Mouse (Mus musculus) heart, postnatal 0 days (tissue): ENCODE measurements around the gene Crim1. TPM values are rescaled to one million over a fixed set of nuclear protein-coding genes. Genes with fewer than 3 reads are reported as not detected.

Experiments
- ATAC-seq: fragments of 200-750 bp; cut with Nextera tagmentation; 2 replicates; pipeline ENCODE4 v1.8.0; 2017; ENCODE audit warnings: low read depth, moderate number of reproducible peaks, moderate library complexity; ENCODE audit not compliant: insufficient read depth
- DNase-seq: peaks from one replicate; pipeline ENCODE4 v3.0.0-alpha.2; 2016; ENCODE audit warnings: low spot score
- H3K27ac ChIP-seq: fragments of 300-500 bp; sonication (generic); 2 replicates; pipeline ENCODE4 v1.5.1; 2014; ENCODE audit warnings: low read depth, mild to moderate bottlenecking
- H3K27me3 ChIP-seq: fragments of 300-500 bp; sonication (generic); 2 replicates; pipeline ENCODE4 v1.6.1; 2014; ENCODE audit warnings: low read length, mixed read lengths; ENCODE audit not compliant: control insufficient read depth, insufficient read depth
- H3K36me3 ChIP-seq: fragments of 300-500 bp; sonication (generic); replicated peaks from 2 replicates; pipeline ENCODE4 v1.6.1; 2014; ENCODE audit warnings: low read length, mixed read lengths; ENCODE audit not compliant: control insufficient read depth, insufficient read depth
- H3K4me1 ChIP-seq: fragments of 300-500 bp; sonication (generic); 2 replicates; pipeline ENCODE4 v1.6.1; 2014; ENCODE audit warnings: antibody characterized with exemption; ENCODE audit not compliant: control insufficient read depth, insufficient read depth
- H3K4me2 ChIP-seq: fragments of 300-500 bp; sonication (generic); 2 replicates; pipeline ENCODE4 v1.6.1; 2014; ENCODE audit warnings: low read depth, mild to moderate bottlenecking, low read length, moderate library complexity
- H3K4me3 ChIP-seq: fragments of 300-500 bp; sonication (generic); 2 replicates; pipeline ENCODE4 v1.5.1; 2014; ENCODE audit warnings: low read depth, low read length
- H3K9ac ChIP-seq: fragments of 300-500 bp; sonication (generic); replicated peaks from 2 replicates; pipeline ENCODE4 v1.6.1; 2014; ENCODE audit warnings: low read depth, low read length, mixed read lengths
- H3K9me3 ChIP-seq: fragments of 300-500 bp; sonication (generic); replicated peaks from 2 replicates; pipeline ENCODE4 v1.6.1; 2016; ENCODE audit warnings: low read length; ENCODE audit not compliant: control insufficient read depth
- CTCF ChIP-seq: IDR thresholded peaks from 2 replicates; pipeline ENCODE4 v1.5.1; 2016; ENCODE audit warnings: antibody characterized with exemption, control low read depth, low read depth
- EP300 ChIP-seq: IDR thresholded peaks from 2 replicates; pipeline ENCODE4 v1.6.1; 2016; ENCODE audit warnings: antibody characterized with exemption, low read depth
- WGBS: fragments of 180-500 bp; shearing (Covaris S2); extraction: QIAGEN DNeasy Blood & Tissue Kit; methylation state at CpG from one replicate; pipeline ENCODE4 v1.1.7; 2014; 5-methylcytosine and 5-hydroxymethylcytosine counted together
- polyA plus RNA-seq: library from polyadenylated mRNA; unstranded; fragments of >200 nt; fragmentation: Nextera tagmentation; extraction: Ambion mirVana; gene quantifications from 2 replicates; pipeline ENCODE4 v1.2.1, GENCODE M21; 2015
- total RNA-seq: library from RNA; depleted of rRNA; stranded (reverse); fragments of >200 nt; gene quantifications from 2 replicates; pipeline ENCODE4 v1.2.3, GENCODE M21; 2014; ENCODE audit warnings: low replicate concordance

Gene Crim1
- total and polyA plus RNA-seq, 2 experiments from 2014 or later = 3.3 to 47.5 TPM

DNA sequence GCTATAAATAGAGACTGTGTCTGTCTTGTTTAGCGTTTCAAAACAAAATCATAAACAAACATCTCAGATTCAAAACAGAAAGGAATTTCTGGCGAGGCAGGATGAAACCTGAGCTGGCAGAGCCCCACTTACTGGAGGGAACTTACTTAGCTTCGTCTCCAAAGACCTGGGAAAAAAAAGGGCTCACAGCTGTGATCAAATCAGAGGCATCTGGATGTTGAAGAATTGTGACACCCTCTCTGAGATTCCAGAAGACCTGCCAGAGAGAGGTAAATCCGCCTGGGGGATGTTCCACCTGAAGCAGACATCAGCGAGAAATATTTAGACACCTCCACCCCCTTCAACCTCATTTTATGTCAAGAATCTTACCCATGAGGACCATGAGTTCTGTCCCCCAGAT, 11.8 kb downstream of the Crim1 start:
- Histone ChIP-seq H3K36me3 (no peaks in the 10 kb centered on the region), H3K4me1 (peaks cover 9% of the 10 kb centered on the region), H3K4me3 (no peak overlapping the region), H3K27me3 (no peaks in the 10 kb centered on the region), H3K9me3 (no peaks in the 10 kb centered on the region), H3K27ac (no peak overlapping the region), H3K9ac (no peak overlapping the region), H3K4me2 (no peak overlapping the region)
- DNase-seq = no peak
- WGBS = 71% methylated on average over 5 of the region's 5 CpGs
- TF ChIP-seq CTCF (no peak), EP300 (no peak)
- ATAC-seq = no peak

DNA sequence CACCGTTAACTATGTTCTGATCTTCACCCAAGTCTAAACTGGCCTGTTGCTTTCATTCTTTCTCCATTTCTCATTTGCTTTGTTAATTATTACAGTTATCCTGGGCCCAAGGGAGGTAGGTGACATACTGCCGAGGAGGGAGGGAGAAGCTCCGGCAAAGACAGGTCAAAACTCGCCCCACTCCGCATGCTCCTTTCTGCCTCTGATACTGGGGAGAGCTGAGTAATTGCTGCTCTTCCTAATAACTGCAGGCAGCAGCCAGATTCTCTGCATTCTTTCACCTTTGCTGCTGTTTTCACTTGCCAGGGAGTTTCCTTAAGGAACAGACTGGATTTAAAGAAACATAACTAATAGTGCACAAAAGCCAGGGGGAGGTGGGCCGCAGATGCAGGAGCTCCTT, 13.1 kb downstream of the Crim1 start:
- DNase-seq = no peak
- Histone ChIP-seq H3K4me2 (no peak overlapping the region), H3K4me3 (no peak overlapping the region), H3K27me3 (no peaks in the 10 kb centered on the region), H3K4me1 (peaks cover 14% of the 10 kb centered on the region), H3K36me3 (no peaks in the 10 kb centered on the region), H3K9me3 (no peaks in the 10 kb centered on the region), H3K9ac (no peak overlapping the region), H3K27ac (no peak overlapping the region)
- ATAC-seq = no peak
- 60% methylated on average over 6 of the region's 6 CpGs for WGBS
- TF ChIP-seq EP300 (no peak), CTCF (no peak)

DNA sequence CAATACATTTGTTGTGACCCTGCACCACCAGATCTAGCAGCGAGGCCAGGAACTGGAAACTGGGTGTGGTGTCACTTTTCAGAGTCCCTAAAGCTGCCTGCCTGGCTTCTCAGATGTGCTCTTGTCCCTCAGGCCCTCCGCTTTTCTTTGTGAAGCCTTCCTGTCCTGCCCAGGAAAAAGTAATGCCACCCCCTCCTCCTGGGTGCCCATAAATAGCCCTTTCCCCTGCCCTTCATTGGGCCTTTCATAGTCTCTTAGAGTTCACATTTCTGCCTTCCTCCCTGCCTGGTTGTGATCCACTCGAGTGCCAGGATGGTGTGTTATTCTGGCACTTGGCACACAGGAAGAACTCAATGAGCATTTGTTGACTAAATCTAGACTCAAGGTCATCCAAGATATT, 16.5 kb downstream of the Crim1 start:
- H3K4me2 ChIP-seq = no peak overlapping the region
- TF ChIP-seq EP300 (no peak), CTCF (no peak)
- ATAC-seq (peak; percentile 47; the same call in 1 of the 2 replicates), DNase-seq (no peak)
- 0 out of 2 replicates have a peak overlapping the region, but pooled peaks have one; percentile 11 for H3K9ac ChIP-seq
- H3K9me3 ChIP-seq = no peaks in the 10 kb centered on the region
- H3K27me3 ChIP-seq = no peaks in the 10 kb centered on the region
- peaks cover 28% of the 10 kb centered on the region for H3K4me1 ChIP-seq
- H3K36me3 ChIP-seq = no peaks in the 10 kb centered on the region
- WGBS = 31% methylated on average over 3 of the region's 3 CpGs
- H3K4me3 ChIP-seq = no peak overlapping the region
- H3K27ac ChIP-seq = peak overlapping the region; percentile 59

DNA sequence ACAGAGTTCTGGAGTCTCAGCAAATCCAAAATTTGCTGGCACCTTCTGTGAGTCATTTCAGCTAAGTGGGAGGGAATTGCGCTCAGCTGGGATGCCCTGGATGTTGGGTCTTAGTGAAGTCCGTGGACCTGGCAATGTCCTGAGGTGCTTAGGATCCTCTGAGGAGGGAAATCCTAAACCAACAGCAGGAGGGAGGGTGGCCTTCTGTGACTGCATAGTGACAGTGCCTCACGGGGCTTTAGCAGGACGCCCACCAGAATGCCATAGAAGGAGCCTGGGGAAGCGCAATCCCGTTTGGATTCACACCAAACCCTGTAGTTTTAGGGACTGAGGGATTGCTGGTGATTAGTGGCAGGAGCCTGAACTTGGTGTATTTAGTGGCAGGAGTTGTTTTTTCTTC, 17.4 kb downstream of the Crim1 start:
- no peak for ATAC-seq
- no peaks in the 10 kb centered on the region for H3K36me3 ChIP-seq
- no peak overlapping the region for H3K27ac ChIP-seq
- 72% methylated on average over 6 of the region's 6 CpGs for WGBS
- TF ChIP-seq CTCF = no peak
- no peak for TF ChIP-seq EP300
- no peak overlapping the region for H3K9ac ChIP-seq
- H3K9me3 ChIP-seq = no peaks in the 10 kb centered on the region
- H3K4me3 ChIP-seq = no peak overlapping the region
- H3K27me3 ChIP-seq = no peaks in the 10 kb centered on the region
- H3K4me1 ChIP-seq = peaks cover 35% of the 10 kb centered on the region
- no peak overlapping the region for H3K4me2 ChIP-seq
- DNase-seq = no peak

DNA sequence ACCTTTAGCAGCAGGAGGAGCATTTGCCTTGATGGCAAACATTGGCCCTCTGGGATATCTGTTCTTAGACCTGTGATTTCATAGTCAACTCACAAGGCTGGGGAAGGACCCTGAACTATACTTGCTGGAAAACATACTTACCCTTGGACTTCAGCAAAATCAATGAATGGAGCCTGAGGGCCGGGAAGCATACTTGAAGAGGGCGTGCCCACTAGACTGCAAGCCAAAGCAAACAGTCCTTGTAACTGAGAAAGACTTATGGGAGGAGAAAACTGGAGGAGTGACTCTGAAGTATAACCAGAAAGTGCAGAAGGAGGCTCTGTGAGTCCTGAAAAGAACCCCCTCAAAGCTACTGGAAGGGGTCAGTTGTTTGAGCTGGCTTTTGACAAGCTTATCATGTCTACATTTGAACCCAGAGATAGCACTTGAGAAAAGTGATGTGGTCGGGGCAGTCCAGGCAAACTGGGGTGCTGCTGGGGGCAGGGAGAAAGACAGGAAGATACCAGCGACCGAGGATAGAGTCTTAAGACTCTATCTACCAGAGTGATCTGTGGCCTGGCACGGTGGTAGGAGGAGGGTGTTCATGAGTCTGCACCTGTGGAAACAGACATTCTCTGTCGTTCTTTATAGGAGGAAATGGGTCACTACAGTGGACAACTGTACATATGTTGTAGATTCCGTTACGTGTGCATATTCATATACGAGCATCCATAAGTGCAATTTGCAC, 18.6 kb downstream of the Crim1 start:
- no peaks in the 10 kb centered on the region for H3K36me3 ChIP-seq
- H3K4me2 ChIP-seq = no peak overlapping the region
- H3K4me1 ChIP-seq = peaks cover 35% of the 10 kb centered on the region
- no peaks in the 10 kb centered on the region for H3K9me3 ChIP-seq
- H3K4me3 ChIP-seq = no peak overlapping the region
- H3K27me3 ChIP-seq = no peaks in the 10 kb centered on the region
- WGBS = 66% methylated on average over 10 of the region's 10 CpGs
- ATAC-seq (no peak), DNase-seq (no peak)
- H3K27ac ChIP-seq = no peak overlapping the region
- TF ChIP-seq EP300 = no peak
- TF ChIP-seq CTCF = no peak
- H3K9ac ChIP-seq = no peak overlapping the region
